Mouse (Mus musculus) R1 (cell line): ENCODE measurements around the gene Dnase2a.

Experiments
- DNase-seq: peaks from one replicate; pipeline ENCODE4 v3.0.0-alpha.2; 2018; ENCODE audit warnings: low read depth, low spot score

Gene Dnase2a

DNA sequence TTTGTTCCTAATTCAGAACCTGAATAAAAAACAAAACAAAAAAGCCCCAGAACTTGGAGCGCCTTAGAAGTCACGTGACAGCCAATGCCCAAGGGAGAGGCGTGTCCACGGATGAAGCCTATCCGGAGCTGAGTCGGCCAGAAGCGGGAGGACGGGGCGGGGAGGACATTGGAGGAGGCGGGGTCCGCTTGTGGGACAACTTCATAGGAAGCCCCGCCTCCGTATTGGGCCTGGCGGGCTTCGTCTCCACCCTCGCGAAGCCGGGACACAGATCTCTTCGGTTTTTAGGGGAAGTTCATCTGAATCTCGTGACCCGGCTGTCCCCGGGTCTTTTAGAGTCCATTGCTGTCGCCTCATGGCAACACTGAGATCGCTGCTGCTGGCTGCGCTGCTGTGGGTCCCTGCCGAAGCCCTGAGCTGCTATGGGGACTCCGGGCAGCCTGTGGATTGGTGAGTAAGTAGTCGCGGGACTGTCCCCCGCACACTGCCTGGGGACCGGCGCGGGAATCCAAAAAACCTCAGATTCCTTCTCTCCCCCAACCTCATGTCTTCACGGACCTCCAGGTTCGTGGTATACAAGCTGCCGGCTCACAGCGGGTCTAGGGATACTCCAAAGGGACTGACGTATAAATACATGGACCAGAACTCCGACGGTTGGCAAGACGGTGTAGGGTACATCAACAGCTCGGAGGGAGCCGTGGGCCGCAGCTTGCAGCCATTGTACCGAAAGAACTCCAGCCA is at the start of gene Dnase2a:
Dnase2a (plus strand) TSS at position 140 of the 741 bp plus-strand sequence.
- DNase-seq, result peak; percentile 99

DNA sequence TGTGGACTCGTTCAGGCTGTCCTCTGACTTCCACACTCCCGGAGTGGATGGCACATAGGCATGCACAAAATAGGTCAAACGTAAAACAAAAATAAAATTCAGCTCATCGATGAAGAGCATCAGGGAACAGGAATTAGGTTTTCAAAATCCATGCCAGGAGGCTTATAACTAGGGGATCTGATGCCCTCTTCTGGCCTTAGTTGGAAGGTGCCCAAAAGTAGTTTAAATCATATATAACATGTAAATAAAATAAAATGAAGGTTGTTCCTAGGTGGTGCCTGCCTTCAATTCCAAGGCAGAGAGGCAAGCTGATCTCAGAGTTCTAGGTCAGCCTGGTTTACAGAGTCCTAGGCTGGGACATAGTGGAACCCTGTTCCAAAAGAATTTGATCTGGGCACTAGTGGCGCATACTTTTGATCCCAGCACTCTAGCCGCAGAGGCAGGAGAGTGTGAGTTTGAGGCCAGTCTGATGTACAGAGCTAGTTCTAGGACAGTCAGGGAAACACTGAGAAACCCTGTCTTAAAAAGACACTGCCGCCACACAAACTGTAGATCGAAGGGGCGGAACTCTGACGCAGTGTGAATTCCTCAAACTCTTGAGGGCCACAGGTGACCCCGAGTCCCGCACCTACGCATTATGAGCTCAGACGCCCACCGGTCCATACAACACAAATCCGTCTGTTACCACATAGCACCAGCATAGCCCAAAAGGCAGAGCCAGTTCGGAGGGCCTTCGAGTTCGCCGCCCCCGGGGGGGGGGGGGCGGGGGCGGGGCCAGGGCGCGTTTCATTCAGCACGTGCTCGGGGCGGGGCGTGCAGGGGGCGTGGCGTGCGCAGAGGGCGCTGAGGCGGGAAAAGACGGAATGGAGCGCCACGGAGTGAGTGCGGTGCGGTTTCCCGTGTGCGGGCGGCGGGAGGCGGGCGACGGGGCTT is 36.7 kb upstream of the Dnase2a start, which contains the start of gene Syce2:
Syce2 (plus strand) TSS at position 736 of the 933 bp plus-strand sequence.
- peak; percentile 85 for DNase-seq

GRCm38 (mm10) chr8:84872309-84872965 is 35.9 kb upstream of the Dnase2a start:
- DNase-seq, result peak; percentile 57

DNA sequence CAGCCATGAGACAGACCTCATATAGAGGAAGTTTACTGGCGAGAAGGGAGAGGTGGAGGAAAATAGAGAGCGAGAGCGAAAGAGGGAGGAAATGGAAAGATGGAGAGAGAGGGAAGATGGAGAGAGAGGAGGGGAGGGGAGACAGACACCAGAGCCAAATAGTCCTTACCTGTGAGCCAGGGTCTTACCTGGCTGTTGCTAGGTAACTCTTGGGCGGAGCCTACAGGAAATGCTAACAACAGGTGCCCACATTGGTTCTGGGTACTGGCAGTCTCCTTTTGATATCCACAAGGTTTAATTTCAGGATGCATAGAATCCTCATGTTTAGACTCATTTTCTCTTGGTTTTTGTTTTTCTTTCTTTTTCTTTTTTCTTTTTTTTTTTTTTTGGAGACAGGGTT is 35.3 kb upstream of the Dnase2a start:
- DNase-seq, result peak; percentile 52

DNA sequence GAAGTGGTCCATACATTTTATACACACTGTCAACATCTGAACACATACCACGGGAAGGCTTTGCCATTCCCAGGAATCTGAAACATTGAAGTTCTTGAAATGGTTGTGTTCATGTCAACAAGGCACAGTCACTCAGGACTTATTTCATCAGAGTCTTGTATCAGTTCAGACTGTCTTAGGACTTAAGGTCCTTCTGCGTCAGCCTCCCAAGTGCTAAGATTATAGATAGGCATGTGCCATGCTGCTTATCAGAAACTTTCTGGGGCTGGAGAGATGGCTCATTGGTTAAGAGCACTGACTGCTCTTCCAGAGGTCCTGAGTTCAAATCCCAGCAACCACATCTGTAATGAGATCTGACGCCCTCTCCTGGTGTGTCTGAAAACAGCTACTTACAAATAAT is 34.0 kb upstream of the Dnase2a start:
- no peak for DNase-seq

DNA sequence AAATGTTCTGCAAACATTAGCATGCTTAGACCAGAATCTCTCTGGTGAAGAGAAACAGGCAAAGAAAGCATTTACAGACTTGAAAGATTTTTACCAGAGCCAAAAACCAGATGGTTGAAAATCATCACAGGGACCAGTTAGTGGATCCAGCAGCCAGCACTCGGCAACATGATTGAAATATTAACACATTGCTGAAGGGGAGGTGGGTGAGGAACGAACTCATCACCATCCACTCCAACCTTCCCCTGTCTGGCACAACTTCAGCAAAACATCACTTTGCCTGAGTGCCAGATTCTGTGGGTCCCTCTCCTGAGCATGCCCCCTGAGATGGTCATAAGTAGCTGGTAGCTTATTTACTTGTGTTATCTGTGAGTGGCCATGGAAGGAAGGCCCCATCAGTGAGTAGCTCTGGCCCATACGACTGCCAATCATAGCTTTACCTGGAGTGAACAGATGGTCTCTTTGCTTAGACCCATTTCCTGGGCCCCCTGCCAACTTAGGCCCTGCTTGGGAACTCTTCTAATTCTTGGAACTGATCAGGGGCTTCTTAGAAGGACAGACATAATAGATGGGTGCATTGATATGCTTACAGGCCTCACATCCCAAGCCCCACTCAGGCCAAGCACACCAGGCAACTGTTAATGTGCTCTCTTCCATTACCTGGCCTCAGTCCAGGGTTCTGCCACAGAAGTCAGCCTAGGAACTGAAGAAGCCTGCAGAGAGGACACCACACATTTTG is 30.9 kb upstream of the Dnase2a start:
- no peak for DNase-seq

GRCm38 (mm10) chr8:84878915-84879314 is 29.4 kb upstream of the Dnase2a start:
- DNase-seq, result no peak

GRCm38 (mm10) chr8:84884728-84885127 is 23.6 kb upstream of the Dnase2a start:
- DNase-seq, result no peak

DNA sequence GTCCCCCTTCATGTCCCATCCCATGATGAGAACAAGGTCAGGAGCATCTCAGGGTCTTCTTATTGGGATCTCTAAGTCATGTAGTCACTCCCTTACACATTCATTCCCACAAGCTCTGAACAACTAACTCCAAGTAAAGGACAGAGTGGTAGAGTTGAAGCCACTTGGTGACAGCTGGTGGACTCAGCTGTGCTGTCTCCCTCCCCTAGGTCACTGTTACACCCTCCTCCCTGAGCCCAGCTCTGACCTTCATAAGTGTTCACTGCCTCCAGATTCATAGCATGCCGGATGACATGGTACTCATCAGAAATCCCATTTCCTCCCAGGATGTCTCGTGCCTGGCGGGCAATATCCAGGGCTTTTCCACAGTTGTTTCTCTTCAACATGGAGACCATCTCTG is 20.1 kb upstream of the Dnase2a start:
- no peak for DNase-seq

DNA sequence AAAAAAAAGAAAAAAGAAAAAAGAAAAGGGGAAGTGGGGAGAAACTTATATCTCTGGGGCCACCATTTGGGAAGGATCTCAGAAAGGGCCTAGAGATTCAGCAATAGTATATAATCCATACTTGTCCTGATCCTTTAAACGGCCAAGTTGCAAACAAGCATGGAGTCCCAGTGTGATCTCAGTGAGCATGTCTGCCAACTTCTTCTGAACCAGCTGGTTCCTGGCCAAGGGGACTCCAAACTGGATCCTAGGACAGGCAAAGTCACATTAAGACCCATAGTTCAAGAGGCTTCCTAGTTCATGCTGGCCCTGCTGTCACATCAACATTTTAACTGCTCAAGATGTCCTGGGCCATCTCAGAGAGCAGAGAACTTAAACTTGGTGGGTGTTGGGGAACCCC is 19.2 kb upstream of the Dnase2a start:
- DNase-seq, result no peak

DNA sequence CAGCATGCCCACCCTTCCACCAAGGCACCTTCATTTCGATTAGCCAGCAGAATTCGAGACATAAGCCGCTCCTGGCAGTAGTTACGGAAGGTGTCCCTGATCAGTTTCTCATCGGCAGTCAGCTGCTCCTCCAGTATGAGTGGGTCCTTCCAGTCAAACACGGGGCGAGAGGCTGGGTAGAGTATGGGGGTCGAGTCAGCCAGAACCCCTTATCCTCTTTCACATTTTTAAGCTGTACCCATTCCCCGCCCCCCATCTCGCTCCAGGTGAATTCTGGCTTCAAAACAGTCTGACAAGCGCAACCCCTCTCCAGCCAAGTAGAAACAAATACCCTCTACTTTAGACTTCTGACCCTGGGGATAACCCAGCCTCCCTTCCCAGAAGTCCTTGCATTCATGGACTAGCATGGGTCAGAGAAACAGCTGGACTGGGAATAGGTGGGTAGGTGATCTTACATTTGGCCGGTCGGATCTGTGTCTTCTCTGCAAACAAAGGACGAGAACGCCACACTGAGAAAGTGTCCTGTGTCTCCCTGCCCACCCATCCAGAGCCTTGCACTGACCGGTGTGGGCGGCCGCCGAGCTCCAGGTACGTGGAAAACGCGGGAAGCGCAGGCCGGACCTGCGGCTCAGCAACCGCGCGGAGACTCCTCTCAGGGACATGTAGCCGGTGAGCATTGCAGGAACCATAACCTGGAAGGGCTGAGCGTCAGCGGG is 15.2 kb upstream of the Dnase2a start:
- no peak for DNase-seq

DNA sequence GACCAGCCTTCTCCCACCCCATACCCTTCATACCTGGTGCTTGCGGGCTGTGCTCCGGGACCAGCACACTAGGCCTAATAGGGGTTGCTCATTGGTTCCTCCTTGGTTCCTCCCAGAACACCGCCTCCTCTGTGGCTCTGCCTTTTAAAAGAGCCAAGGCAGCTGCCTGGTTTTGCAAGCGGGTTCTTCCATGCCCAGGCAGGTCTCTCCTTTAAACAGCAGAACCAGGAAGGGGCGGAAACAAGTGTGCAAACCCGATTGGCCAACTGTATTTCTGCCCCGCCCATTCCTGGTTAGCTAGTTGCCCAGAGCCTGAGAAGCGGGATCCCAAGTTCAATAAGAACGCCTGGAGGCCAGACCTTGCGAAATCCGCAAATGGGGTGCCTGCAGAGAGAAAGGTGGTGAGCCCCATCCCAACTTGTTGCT is 14.6 kb upstream of the Dnase2a start, which contains the start of gene Gcdh:
Gcdh (minus strand) TSS at position 213 of the 426 bp plus-strand sequence.
- peak; percentile 99 for DNase-seq

DNA sequence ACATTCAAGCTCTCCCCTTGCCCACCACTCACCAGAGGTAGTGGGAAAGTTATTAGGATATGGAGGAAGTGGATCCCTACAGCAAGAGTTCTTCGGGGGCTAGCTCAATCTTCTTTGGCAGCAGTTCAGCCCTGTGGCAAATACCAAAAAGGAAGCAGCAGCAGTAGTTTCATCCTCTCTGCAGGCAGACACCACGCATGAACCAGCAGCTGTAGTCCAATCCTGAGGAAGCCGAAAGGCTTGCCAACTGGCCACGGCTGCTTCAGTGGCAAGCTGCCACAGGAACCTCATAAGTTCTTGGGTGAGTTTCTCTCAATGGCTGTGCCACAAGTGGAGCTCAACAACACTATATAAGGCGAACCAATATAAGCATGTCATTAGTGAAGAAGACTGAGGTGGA is 12.4 kb upstream of the Dnase2a start:
- no peak for DNase-seq

DNA sequence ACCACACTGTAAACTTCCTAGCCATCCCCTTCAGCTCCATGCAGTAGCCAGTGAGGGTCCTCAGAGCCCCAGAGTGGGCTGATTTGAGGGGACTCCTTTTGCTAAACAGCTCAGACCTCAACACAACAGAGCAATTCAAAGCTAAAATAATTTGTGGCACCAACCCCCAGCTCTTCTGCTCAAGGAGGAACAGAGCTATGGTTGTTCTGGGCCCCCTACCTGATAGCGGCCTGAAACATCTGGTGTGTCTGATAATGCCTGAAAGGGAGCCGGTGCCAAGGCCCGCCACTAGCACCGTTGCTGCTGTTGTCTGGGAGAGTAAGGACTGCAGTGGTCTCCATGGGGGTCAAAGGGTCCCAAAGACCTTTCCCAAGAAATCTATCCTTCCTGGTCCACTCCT is 7.3 kb upstream of the Dnase2a start:
- DNase-seq, result no peak

DNA sequence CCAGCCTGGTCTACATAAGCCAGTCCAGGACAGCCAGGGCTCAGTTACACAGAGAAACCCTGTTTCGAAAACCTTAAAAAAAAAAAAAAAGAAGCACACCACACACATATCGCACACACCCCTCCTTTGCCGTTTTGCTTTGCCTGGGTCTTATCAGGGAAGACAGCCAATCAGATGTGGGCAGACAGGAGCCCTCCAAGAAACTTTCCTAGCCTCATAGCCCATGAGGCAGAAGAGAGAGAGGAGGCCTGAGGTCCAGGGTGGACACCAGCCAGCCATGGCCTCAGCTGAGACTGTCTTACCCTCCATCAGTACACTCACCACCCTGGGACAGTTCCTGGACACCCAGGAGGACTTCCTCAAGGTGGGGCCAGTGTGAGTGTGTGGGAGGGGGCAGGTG is 6.6 kb upstream of the Dnase2a start, which contains the start of gene Klf1:
Klf1 (plus strand) TSS at position 177 of the 400 bp plus-strand sequence.
- no peak for DNase-seq

DNA sequence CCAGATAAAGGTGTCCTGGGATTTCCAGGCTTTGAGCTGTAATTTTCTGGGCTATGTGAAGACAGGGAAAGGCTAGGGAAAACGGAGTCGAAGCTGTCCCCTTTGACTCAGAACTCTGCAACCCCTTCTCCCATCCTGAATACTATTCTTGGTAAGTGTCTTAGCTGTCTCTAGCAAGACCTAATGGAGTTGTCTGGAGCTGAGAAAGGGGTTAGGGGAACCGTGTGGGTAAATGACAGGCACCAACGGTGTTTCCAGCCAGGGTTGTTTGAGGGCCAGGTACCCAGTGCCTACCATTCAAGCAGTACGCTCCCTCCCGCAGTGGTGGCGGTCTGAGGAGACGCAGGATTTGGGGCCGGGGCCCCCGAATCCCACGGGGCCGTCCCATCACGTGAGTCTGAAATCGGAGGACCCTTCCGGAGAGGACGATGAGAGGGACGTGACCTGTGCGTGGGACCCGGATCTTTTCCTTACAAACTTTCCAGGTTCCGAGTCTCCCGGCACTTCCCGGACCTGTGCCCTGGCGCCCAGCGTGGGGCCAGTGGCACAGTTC is 5.9 kb upstream of the Dnase2a start:
- DNase-seq, result no peak

DNA sequence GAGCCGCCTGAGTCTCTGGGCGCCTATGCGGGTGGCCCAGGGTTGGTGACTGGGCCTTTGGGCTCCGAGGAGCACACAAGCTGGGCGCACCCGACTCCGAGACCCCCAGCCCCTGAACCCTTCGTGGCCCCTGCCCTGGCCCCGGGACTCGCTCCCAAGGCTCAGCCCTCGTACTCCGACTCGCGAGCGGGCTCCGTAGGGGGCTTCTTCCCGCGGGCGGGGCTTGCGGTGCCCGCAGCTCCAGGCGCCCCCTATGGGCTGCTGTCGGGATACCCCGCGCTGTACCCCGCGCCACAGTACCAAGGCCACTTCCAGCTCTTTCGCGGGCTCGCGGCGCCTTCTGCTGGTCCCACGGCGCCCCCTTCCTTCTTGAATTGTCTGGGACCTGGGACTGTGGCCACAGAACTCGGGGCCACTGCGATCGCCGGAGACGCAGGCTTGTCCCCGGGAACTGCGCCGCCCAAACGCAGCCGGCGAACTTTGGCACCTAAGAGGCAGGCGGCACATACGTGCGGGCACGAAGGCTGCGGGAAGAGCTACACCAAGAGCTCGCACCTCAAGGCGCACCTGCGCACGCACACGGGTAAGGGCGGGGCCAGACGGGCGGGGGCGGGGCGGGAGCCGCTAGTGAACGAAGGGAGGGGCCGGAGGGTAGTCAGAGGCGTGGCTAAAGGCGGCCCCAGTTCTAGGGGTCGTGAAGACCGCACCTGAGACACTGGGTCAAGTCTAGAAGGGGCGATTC is 5.3 kb upstream of the Dnase2a start:
- DNase-seq, result peak; percentile 91

- DNase-seq, result peak; percentile 55
Observed at GRCm38 (mm10) chr8:84904351-84904750, 4.0 kb upstream of the Dnase2a start.

DNA sequence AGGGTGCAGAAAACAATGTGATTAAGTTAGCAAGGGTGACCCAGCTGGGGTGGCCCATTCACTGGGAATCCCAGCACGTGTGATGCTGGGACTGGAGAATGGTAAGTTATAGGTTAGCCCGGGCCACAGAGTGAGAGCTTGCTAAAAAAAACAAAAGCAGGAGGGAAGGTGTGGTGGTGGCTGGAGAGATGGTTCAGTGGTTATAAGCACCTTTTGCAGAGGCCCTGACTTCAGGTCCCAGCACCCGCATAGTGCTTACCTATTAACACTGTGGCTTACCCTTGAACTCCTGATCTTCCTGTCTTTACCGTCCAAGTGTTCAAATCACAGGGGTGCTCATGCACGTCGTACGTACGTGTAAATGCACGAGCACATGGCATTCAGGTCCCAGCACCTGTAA is 1.3 kb upstream of the Dnase2a start:
- DNase-seq, result no peak
